Mouse (Mus musculus): ENCODE measurements around the gene Tfcp2l1. TPM values are rescaled to one million over a fixed set of nuclear protein-coding genes. Genes with fewer than 3 reads are reported as not detected.

Gene Tfcp2l1
- polyA plus RNA-seq, 1 experiment from 2014 or later = 0.11 TPM

GRCm38 (mm10) chr1:118667536-118667935, 39.8 kb downstream of the Tfcp2l1 start:
- H3K4me1 ChIP-seq (ENCODE audit: control insufficient read depth, insufficient read depth, low read length) = no peaks in the 10 kb centered on the region
- no peak overlapping the region for H3K27ac ChIP-seq (replicated peaks; ENCODE audit: low read depth, low read length)
- no peak overlapping the region for H3K9ac ChIP-seq (replicated peaks; ENCODE audit: low read length)
- no peaks in the 10 kb centered on the region for H3K36me3 ChIP-seq (replicated peaks; ENCODE audit: control insufficient read depth, insufficient read depth, low read depth, low read length)
- no peak overlapping the region for H3K4me2 ChIP-seq (ENCODE audit: low read depth, low read length)
- H3K9me3 ChIP-seq (replicated peaks; ENCODE audit: control insufficient read depth, low read length) = no peaks in the 10 kb centered on the region
- H3K27me3 ChIP-seq (ENCODE audit: control insufficient read depth, insufficient read depth, low read length) = no peaks in the 10 kb centered on the region
- H3K4me3 ChIP-seq (ENCODE audit: low read depth, low read length) = no peak overlapping the region
- ATAC-seq (replicated peaks; ENCODE audit: insufficient number of reproducible peaks, low FRiP score, low TSS enrichment, low read depth) (no peak), DNase-seq (ENCODE audit: low spot score) (no peak)

- no peak overlapping the region for H3K27ac ChIP-seq (replicated peaks; ENCODE audit: low read depth, low read length)
Observed at GRCm38 (mm10) chr1:118672196-118672595, 44.5 kb downstream of the Tfcp2l1 start.

GRCm38 (mm10) chr1:118674176-118674575, 46.4 kb downstream of the Tfcp2l1 start:
- Histone ChIP-seq H3K36me3 (replicated peaks; ENCODE audit: control insufficient read depth, insufficient read depth, low read depth, low read length) (no peaks in the 10 kb centered on the region), H3K9ac (replicated peaks; ENCODE audit: low read length) (no peak overlapping the region), H3K9me3 (replicated peaks; ENCODE audit: control insufficient read depth, low read length) (no peaks in the 10 kb centered on the region), H3K27me3 (ENCODE audit: control insufficient read depth, insufficient read depth, low read length) (no peaks in the 10 kb centered on the region), H3K4me3 (ENCODE audit: low read depth, low read length) (no peak overlapping the region), H3K27ac (replicated peaks; ENCODE audit: low read depth, low read length) (no peak overlapping the region), H3K4me1 (ENCODE audit: control insufficient read depth, insufficient read depth, low read length) (no peaks in the 10 kb centered on the region), H3K4me2 (ENCODE audit: low read depth, low read length) (no peak overlapping the region)
- WGBS = 82% methylated on average over 4 of the region's 4 CpGs
- no peak for ATAC-seq (replicated peaks; ENCODE audit: insufficient number of reproducible peaks, low FRiP score, low TSS enrichment, low read depth)
- no peak for DNase-seq (ENCODE audit: low spot score)

More at GRCm38 (mm10) chr1:118672196-118672595, 44.5 kb downstream of the Tfcp2l1 start:
- no peaks in the 10 kb centered on the region for H3K4me1 ChIP-seq (ENCODE audit: control insufficient read depth, insufficient read depth, low read length)
- no peak overlapping the region for H3K4me3 ChIP-seq (ENCODE audit: low read depth, low read length)
- no peak overlapping the region for H3K9ac ChIP-seq (replicated peaks; ENCODE audit: low read length)
- no peaks in the 10 kb centered on the region for H3K9me3 ChIP-seq (replicated peaks; ENCODE audit: control insufficient read depth, low read length)
- no peak overlapping the region for H3K4me2 ChIP-seq (ENCODE audit: low read depth, low read length)
- no peak for DNase-seq (ENCODE audit: low spot score)
- no peaks in the 10 kb centered on the region for H3K27me3 ChIP-seq (ENCODE audit: control insufficient read depth, insufficient read depth, low read length)
- H3K36me3 ChIP-seq (replicated peaks; ENCODE audit: control insufficient read depth, insufficient read depth, low read depth, low read length) = no peaks in the 10 kb centered on the region
- no peak for ATAC-seq (replicated peaks; ENCODE audit: insufficient number of reproducible peaks, low FRiP score, low TSS enrichment, low read depth)
- WGBS = 45% methylated on average over 8 of the region's 8 CpGs

- no peak for ATAC-seq (replicated peaks; ENCODE audit: insufficient number of reproducible peaks, low FRiP score, low TSS enrichment, low read depth)
- WGBS = 68% methylated on average over 1 of the region's 1 CpGs
- DNase-seq (ENCODE audit: low spot score) = no peak
- Histone ChIP-seq H3K36me3 (replicated peaks; ENCODE audit: control insufficient read depth, insufficient read depth, low read depth, low read length) (no peaks in the 10 kb centered on the region), H3K9ac (replicated peaks; ENCODE audit: low read length) (no peak overlapping the region), H3K4me3 (ENCODE audit: low read depth, low read length) (no peak overlapping the region), H3K4me1 (ENCODE audit: control insufficient read depth, insufficient read depth, low read length) (no peaks in the 10 kb centered on the region), H3K4me2 (ENCODE audit: low read depth, low read length) (no peak overlapping the region), H3K9me3 (replicated peaks; ENCODE audit: control insufficient read depth, low read length) (no peaks in the 10 kb centered on the region), H3K27ac (replicated peaks; ENCODE audit: low read depth, low read length) (no peak overlapping the region), H3K27me3 (ENCODE audit: control insufficient read depth, insufficient read depth, low read length) (no peaks in the 10 kb centered on the region)
Observed at GRCm38 (mm10) chr1:118681980-118682379, 54.2 kb downstream of the Tfcp2l1 start.

- ATAC-seq (replicated peaks; ENCODE audit: insufficient number of reproducible peaks, low FRiP score, low TSS enrichment, low read depth) = no peak
- H3K4me2 ChIP-seq (ENCODE audit: low read depth, low read length) = no peak overlapping the region
- H3K9ac ChIP-seq (replicated peaks; ENCODE audit: low read length) = no peak overlapping the region
- H3K9me3 ChIP-seq (replicated peaks; ENCODE audit: control insufficient read depth, low read length) = no peaks in the 10 kb centered on the region
- H3K4me1 ChIP-seq (ENCODE audit: control insufficient read depth, insufficient read depth, low read length) = no peaks in the 10 kb centered on the region
- DNase-seq (ENCODE audit: low spot score) = no peak
- no peak overlapping the region for H3K27ac ChIP-seq (replicated peaks; ENCODE audit: low read depth, low read length)
- no peaks in the 10 kb centered on the region for H3K27me3 ChIP-seq (ENCODE audit: control insufficient read depth, insufficient read depth, low read length)
- H3K36me3 ChIP-seq (replicated peaks; ENCODE audit: control insufficient read depth, insufficient read depth, low read depth, low read length) = no peaks in the 10 kb centered on the region
- H3K4me3 ChIP-seq (ENCODE audit: low read depth, low read length) = no peak overlapping the region
- WGBS = 67% methylated on average over 4 of the region's 4 CpGs
Observed at GRCm38 (mm10) chr1:118683686-118684085, 55.9 kb downstream of the Tfcp2l1 start.

- no peak for DNase-seq (ENCODE audit: low spot score)
- Histone ChIP-seq H3K27me3 (ENCODE audit: control insufficient read depth, insufficient read depth, low read length) (no peaks in the 10 kb centered on the region), H3K36me3 (replicated peaks; ENCODE audit: control insufficient read depth, insufficient read depth, low read depth, low read length) (no peaks in the 10 kb centered on the region), H3K4me2 (ENCODE audit: low read depth, low read length) (no peak overlapping the region), H3K4me3 (ENCODE audit: low read depth, low read length) (no peak overlapping the region), H3K4me1 (ENCODE audit: control insufficient read depth, insufficient read depth, low read length) (no peaks in the 10 kb centered on the region), H3K9me3 (replicated peaks; ENCODE audit: control insufficient read depth, low read length) (no peaks in the 10 kb centered on the region), H3K27ac (replicated peaks; ENCODE audit: low read depth, low read length) (no peak overlapping the region), H3K9ac (replicated peaks; ENCODE audit: low read length) (no peak overlapping the region)
- 76% methylated on average over 10 of the region's 10 CpGs for WGBS
- no peak for ATAC-seq (replicated peaks; ENCODE audit: insufficient number of reproducible peaks, low FRiP score, low TSS enrichment, low read depth)
Observed at GRCm38 (mm10) chr1:118687726-118688125, 60.0 kb downstream of the Tfcp2l1 start.

GRCm38 (mm10) chr1:118689830-118690229, 62.1 kb downstream of the Tfcp2l1 start:
- no peaks in the 10 kb centered on the region for H3K9me3 ChIP-seq (replicated peaks; ENCODE audit: control insufficient read depth, low read length)
- no peak overlapping the region for H3K27ac ChIP-seq (replicated peaks; ENCODE audit: low read depth, low read length)

GRCm38 (mm10) chr1:118694436-118694835, 66.7 kb downstream of the Tfcp2l1 start:
- no peak overlapping the region for H3K4me3 ChIP-seq (ENCODE audit: low read depth, low read length)
- whole genome bisulfite sequencing = 78% methylated on average over 2 of the region's 2 CpGs
- no peaks in the 10 kb centered on the region for H3K9me3 ChIP-seq (replicated peaks; ENCODE audit: control insufficient read depth, low read length)
- no peak overlapping the region for H3K27ac ChIP-seq (replicated peaks; ENCODE audit: low read depth, low read length)
- H3K36me3 ChIP-seq (replicated peaks; ENCODE audit: control insufficient read depth, insufficient read depth, low read depth, low read length) = no peaks in the 10 kb centered on the region
- no peak overlapping the region for H3K9ac ChIP-seq (replicated peaks; ENCODE audit: low read length)
- DNase-seq (ENCODE audit: low spot score) = no peak
- no peak overlapping the region for H3K4me2 ChIP-seq (ENCODE audit: low read depth, low read length)
- no peak for ATAC-seq (replicated peaks; ENCODE audit: insufficient number of reproducible peaks, low FRiP score, low TSS enrichment, low read depth)
- H3K27me3 ChIP-seq (ENCODE audit: control insufficient read depth, insufficient read depth, low read length) = no peaks in the 10 kb centered on the region
- no peaks in the 10 kb centered on the region for H3K4me1 ChIP-seq (ENCODE audit: control insufficient read depth, insufficient read depth, low read length)

More at GRCm38 (mm10) chr1:118689830-118690229, 62.1 kb downstream of the Tfcp2l1 start:
- no peaks in the 10 kb centered on the region for H3K4me1 ChIP-seq (ENCODE audit: control insufficient read depth, insufficient read depth, low read length)
- no peaks in the 10 kb centered on the region for H3K36me3 ChIP-seq (replicated peaks; ENCODE audit: control insufficient read depth, insufficient read depth, low read depth, low read length)
- no peak overlapping the region for H3K9ac ChIP-seq (replicated peaks; ENCODE audit: low read length)
- ATAC-seq (replicated peaks; ENCODE audit: insufficient number of reproducible peaks, low FRiP score, low TSS enrichment, low read depth) = no peak
- DNase-seq (ENCODE audit: low spot score) = no peak
- H3K27me3 ChIP-seq (ENCODE audit: control insufficient read depth, insufficient read depth, low read length) = no peaks in the 10 kb centered on the region
- H3K4me2 ChIP-seq (ENCODE audit: low read depth, low read length) = no peak overlapping the region
- WGBS = 53% methylated on average over 5 of the region's 5 CpGs
- H3K4me3 ChIP-seq (ENCODE audit: low read depth, low read length) = no peak overlapping the region

Measured in embryonic facial prominence, embryonic 11.5 days (tissue).